Mouse (Mus musculus) layer of hippocampus, postnatal 25 days (tissue): Measurements from ENCODE around the gene Phc1. TPM values are rescaled to one million over a fixed set of nuclear protein-coding genes. Genes with fewer than 3 reads are reported as not detected.
"Not testable (repeated sequence)": the region's sequence is repeated elsewhere in the genome, so short reads cannot be mapped to it uniquely, and the experiment has no call there.

ENCODE experiments used
- DNase-seq, 2 experiments: peaks; one replicate each; pipeline ENCODE4 v3.0.0; 2022; ENCODE audit warnings: mixed read lengths in 2 of 2, low spot score in 1 of 2; ENCODE audit errors: extremely low spot score in 1 of 2
- total RNA-seq, 2 experiments: library from RNA; stranded (reverse); gene quantifications; 2 replicates each; pipeline ENCODE4 v1.2.3; 2021

The Phc1 gene
- total RNA-seq: 10 to 100 TPM; 58.4 to 68.5 TPM

DNA sequence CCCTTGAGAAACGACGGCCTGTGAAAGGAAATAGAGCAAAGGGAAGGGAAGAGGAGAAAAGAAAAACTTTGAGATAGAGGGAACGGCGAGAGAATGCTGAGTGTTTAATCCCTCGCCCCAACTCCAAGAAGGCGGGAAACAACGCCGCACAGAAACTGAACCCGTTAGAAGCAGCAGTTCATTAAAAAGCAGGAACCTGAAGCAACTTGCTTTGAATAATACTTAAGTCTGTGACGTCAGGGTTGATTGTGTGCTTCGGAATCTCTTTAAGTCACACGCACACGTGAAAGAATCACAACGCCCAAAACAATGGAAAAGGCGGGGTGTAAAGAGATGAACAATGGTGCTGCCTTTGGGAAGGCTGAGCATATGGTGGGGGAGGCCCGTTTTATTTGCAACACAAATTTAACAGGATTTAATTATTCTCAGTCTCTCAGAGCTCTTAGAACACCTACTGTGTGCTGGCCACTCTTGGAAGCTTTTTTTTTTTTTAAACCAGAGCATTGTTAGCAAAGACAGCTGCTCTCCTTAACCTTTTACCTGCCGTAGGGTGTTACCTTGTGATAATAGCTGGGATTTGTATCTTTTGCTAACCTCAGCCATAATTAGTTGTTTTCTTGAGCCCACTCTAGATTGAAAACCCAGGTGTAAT lies at the start of gene Phc1:
TSS of gene Phc1 (minus strand) at position 213 of the 652 bp plus-strand sequence.
- DNase-seq: no peak

DNA sequence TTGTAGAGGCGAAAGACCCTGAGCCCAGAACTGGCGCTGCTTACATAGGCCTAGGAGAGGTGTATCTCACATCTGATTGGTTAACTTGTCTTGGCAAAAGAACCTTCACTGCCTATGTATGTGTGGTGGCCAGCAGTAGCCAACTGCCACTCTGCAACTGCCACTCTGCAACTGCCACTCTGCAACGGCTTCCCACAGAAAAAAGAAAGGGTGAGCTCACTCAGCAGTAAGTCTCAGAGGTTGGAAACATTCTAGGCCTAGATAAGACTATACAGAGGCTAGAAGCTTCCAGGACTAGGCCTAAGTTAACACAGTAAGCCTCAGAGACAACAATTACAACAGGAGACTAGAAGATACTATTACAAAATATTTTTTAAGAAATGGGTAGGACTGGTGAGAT lies 49.6 kb upstream of the Phc1 start:
- DNase-seq: not testable (repeated sequence)

DNA sequence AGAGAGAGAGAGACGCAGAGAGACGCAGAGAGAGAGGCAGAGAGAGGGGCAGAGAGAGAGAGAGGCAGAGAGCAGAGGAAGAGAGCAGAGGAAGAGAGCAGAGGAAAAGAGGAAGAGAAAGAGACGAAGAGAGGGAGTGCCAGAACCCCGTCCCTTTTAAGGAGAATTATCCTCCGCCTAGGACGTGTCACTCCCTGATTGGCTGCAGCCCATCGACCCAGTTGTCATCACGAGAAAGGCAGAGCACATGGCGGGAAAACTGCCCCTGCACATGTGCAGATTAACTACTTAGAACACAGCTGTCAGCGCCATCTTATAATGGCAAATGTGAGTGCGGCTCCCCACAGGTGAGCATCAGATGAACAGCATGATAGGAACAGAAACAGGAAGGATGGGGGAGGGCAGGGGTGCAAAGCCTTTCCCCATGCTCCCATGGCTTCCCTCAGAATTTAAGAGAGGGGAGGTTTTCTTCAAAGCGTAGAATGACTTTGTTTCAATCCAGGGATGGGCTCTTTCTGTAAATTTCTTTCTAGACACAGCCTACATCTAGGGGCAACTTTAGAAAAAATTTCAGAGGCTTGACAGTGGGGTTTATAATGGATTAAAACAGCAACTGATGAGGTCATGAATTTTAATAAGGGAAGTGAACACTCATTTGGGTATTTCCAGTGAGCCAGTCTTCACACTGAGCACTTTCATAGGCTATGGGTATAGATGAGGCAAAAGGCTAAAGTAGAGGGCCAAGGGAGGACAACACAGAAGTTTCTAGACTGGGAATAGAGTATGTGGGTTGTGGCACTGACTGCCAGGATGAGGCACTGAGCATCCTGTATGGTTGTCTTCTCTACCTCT lies 47.0 kb upstream of the Phc1 start:
- DNase-seq: not testable (repeated sequence)

DNA sequence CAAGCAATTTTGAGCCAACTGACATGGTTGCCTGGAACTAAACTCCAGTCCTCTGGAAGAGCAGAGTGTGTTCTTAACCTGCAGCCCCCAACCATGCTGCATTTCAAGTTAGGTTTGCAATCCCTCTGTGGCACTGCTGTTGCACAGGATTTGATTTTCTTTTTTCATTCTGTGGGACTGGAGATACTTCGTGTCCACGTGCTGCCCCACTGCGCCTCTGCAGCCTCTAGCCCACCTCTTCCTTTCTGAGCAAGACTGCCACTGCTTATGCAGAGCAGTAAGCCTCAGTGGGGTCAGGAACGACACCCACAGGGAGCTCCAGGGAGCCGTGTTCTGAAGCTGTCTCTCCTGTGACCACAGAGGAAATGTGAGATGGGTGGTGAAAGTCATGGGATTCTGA lies 45.4 kb upstream of the Phc1 start:
- no peak for DNase-seq

DNA sequence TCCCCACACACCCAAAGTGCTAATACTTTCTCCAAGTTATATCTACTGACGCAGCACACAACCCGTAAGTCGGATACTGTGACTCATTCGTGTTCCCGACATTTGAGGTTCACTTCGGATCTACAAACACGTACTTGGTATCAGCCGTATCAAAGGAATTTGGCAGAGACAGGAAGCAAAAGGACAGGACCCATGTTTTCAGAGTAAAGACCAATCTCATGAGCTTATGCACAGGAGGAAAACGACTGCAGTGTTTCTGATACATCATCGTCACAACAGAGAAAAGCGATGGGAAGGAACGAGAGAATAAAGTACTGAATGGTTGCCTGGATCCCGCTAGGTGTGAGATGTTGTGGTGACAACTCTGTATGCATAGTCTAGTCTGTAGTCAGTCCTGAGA lies 44.5 kb upstream of the Phc1 start:
- DNase-seq: no peak

DNA sequence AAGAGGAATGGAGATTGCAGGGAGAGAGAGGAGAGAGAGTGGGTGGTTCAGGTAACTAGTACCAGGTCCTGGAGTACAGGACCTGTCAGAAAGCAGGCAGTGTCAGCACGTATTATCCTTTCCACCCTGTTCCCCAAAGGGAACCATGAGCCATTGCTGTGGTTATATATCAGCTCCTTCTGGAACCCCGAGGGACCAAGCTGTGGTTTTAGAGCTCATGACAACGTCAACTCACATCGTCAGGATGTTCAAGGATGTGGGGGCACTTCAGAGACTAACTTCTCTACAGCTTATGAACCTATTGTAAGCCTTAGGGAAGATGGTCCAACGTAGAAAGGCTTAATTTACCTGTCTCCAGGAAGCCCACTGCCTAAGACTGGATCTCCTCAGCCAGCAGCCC lies 42.9 kb upstream of the Phc1 start:
- no peak for DNase-seq

DNA sequence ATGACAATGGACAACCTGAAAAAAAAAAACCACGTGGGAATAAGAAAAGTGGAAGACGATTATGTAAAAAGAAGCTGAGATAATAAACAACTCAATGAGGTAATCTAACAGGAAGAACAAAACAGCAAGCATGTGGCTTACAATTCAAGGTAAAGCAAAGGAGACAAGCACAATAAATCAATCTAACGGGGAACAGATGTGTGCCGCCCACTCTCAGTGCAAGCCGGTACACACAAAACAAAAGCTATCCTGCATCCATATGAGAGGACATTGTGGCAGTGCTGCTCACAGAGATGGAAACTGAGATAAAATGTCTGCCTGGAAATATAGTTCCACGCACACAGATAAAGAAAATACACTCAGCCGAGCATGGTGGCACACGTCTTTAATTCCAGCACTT lies 41.7 kb upstream of the Phc1 start:
- no peak for DNase-seq

DNA sequence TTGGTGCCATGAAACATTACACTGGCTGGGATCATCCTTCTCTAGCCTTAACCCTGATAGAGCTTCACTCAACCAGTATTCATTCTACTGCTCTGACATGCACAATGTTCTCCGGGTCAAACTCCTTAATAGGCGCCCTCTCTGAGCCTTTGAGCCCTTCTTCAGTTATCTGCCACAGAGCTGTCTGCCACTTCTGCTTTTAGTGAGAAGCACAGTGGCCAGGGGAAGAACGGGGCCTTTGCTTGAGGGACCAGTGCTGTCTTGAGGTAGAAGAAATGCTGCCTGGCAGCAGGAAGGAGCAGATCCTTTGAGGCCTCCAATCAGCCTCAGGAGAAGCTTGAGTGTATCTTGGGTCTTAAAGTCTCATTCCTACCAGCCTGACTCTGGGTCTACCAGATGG lies 27.9 kb upstream of the Phc1 start:
- no peak for DNase-seq

DNA sequence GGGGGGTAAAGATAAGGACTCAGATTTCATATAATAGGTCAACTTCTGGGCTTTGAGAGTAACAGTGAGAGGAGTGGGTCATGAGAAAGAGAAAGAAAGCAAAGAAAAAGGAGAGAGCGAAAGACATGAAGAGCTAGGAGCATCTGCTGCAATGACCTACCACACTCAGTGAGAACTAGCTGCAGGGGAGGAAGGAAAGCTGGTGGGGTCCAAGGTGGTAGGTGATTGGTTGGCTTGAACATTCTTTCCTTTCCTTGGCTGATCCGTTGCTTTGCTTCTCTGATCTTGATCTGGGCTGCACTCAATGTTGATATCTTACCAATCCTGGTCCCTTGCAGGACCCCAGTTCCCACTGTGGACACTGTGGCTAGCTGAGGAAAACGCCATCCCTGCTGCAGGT lies 26.6 kb upstream of the Phc1 start:
- no peak for DNase-seq

DNA sequence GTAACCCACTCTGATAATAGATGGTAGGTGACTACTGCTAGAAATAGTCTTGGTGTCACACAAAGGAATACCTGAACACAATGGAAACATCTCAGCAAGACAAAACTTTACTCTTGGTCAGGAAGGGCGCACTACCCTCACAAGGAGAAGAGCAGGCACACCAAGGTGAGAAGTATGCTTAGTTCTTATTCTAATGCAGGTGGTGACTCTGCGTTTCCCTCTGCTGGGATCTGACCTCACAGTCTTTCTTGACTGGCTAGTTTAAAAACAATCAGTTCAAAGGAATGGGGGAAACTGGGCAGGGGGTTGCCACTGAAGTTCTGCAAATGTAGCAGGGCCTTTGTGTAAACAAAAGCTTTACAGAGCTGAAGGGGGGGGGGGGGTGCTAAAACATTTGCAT lies 25.9 kb upstream of the Phc1 start:
- no peak for DNase-seq

DNA sequence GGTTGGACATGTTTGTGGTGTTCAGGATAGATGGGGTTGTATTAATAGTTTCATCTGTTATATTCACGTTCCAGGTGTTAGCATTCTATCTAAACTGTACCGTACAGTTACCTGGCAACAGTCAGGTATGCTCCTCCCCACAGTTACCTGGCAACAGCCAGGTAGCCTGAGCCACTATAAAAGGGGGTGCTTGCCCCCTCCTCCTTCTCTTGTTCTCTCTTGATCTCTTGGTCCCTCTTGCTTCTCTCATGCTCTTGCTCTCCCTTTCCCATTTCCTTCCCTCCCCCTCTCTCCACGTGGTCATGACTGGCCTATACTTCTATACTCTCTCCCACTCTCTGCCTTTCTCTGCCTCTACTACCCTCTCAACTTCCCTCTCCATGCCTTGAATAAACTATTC lies 25.3 kb upstream of the Phc1 start:
- no peak for DNase-seq

DNA sequence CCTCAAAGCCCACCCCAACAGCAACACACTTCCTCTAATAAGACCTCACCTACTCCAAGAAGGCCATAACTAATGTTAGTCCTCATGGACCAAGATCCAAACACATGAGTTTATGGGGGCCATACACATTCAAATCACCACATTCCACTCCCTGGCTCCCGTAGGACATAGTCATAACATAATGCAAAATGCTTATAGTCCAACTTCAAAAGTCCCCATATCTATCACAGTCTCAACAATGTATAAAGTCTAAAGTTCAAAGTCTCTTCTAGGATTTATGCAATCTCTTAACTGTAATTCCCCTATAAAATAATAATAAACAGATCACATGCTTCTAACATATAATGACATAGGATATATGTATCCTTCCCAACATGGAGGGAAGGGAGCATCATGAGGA lies 16.7 kb upstream of the Phc1 start:
- no peak for DNase-seq

DNA sequence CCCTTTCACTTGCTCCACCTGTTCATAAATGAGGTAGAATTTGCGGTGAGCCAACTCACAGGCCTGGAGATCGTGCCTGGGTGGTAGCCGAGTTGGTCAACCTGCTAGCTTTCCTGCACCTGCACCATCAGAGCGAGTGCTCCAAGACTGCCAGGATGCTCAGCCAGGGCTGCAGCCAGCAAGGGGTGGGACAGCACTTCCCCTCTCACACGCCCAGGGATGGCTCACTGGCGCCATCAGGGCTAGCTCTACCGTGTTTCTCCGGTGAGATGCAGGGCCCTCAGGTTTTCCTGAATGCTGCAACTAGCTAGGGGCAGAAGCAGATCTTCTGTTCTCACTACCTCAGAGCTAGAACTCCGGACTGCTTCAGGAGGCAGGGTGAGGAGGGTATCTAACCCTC lies 15.5 kb upstream of the Phc1 start:
- no peak for DNase-seq

DNA sequence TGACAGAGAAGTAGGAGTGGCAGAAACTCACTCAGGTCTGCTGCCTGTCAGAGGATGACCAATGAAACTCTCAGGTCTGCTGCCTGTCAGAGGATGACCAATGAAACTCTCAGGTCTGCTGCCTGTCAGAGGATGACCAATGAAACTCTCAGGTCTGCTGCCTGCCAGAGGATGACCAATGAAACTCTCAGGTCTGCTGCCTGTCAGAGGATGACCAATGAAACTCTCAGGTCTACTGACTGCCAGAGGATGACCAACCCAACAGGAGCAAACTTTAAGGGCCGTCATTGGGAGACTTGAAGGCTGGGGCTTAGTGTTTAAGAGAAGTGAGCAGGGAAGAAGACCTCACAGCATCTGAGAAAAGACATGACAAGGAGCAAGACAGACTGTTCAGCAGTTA lies 7.0 kb upstream of the Phc1 start:
- DNase-seq: not testable (repeated sequence)

DNA sequence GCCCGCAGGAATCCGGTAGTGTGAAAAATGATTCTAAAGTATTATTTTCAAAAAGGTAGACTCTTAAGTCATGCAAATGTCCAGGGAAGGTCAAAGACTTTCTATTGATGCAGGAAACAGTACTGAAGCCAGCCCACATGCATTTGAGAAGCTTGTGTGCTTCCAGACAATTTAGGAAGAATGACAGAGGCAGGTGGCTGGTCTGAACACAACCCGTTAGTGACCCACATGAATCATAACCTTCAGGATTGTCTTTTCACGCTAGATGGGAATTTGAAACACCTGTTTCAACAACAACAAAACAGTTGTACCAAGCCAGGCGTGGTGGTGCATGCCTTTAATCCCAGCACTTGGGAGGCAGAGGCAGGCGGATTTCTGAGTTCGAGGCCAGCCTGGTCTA lies 6.0 kb upstream of the Phc1 start:
- DNase-seq: no peak

DNA sequence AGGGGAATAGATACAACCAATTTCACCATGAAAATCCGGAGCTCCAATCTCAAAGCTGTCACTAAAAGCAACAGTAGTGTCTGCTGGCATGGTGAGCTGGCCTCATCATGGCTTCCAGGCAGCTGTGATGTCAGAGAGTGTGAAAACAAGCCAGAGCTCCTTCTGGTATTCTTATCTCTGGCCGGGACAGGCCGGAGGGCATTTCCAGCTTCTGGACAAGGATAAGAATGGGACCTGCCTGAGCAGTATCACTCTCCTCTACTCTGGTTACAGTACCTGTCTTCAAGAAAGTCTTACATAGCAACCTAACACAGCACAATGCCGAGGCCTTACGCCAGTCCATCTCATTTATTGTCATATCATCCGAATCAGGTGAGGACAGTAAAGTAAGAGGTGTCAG lies 5.4 kb upstream of the Phc1 start:
- no peak for DNase-seq

DNA sequence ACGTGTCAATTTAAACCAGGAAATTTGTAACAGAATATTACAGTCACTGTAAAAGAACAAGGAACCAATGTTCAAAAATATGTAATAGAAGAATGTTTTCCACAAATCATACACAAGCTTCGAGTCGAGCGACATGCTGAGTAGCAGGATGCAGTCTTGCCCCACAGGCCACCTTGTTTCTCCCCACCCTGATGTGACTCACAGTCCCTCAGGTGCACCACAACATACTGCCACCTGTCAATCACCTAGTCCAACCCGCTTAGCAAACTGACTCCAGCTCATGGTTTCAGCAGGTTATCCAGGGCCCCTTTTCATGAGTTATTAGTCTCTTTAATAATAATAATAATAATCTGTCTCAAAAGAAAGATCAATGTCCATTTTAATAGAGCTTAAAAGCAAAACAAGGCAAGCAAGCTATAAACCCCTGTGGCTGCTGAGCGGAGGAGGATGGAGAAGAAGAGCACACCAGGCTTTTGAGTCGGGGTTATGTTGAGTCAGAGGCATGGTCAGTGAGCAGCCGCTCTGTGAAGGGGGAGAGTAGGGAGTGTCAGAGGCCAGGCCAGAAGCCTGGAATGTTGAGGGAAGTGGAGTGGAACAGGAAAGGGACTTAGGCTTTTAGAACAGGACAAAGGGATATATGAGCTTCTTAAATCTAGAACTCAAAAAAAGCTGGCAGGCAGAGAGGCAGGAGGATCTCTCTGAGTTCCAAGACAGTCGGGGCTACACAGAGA lies 4.2 kb upstream of the Phc1 start:
- no peak for DNase-seq

DNA sequence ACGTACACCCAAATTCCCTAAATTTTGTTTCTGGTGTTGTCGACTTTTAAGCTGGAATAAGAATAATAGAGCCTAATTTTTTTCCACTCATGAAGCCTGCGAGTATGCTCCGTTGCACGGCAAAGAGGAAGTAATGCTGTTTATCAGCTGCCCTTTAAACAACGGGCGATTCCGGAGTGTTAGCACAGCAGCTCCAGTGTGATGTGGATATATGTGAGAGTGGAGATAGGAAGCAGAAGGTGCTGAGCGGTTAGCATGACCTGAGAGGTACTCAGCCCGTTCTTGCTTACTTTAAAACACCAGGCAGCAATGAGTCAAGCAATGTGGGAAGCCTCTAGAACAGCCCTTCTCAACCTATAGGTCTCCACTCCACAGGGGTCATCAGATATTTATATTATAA lies 3.4 kb upstream of the Phc1 start:
- DNase-seq: no peak

DNA sequence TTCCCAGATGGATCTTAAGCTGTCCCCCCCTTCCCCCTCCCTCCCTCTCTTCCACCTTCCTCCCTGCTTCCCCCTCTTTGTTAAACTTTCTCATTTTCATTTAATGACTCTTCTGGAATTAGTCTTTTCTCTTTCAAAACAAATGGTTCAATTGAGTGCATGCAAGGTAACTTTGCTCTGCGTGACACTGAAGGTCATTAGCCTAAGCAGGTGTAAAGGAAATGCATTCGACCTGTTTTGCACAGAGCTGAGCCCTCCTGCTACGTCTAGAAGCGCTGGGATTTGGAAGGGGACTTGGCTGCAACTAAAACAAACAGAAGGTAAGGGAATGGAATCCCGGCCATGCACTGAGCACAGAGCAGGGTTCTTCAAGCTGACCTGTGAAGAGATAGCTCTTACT lies 1.8 kb upstream of the Phc1 start:
- DNase-seq: no peak

DNA sequence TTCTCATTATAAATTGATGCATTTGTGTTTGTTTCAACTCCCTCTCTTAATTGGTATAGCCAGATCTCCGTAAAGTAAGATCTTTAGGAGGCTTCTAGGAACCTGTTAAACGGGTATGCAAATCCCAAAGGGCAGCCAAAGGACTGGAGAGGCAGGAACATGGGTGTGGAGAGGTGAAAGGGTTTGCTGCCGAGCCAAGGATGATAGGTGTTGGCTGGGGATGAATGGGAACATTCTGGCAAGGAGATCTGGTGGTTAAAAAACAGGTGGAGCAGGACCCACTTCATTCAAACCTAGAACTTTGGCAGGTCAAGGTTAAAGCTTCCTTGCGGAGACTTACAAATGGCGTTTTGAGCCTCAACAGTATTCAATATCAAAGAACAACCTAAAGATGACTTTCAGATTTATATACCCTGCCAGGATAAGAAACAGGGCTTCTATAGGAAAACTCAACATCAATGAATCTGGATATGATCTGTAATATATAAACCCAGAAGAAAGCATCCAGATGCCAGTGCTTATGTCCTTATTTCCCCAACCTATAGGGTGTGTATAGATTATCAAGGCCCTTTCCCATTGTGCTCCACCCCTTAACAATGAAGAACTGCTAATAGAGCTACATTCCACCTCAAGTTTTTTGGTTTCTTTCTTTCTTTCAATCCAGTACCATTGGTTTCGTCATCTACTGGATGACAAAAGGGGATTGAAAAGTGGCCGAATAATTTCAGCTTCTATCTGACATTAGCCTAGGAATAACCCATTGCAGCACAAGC lies 863 bp upstream of the Phc1 start:
- no peak for DNase-seq
